27 mouse cellular contexts compared by ENCODE assay signal in the genomic region with DNA sequence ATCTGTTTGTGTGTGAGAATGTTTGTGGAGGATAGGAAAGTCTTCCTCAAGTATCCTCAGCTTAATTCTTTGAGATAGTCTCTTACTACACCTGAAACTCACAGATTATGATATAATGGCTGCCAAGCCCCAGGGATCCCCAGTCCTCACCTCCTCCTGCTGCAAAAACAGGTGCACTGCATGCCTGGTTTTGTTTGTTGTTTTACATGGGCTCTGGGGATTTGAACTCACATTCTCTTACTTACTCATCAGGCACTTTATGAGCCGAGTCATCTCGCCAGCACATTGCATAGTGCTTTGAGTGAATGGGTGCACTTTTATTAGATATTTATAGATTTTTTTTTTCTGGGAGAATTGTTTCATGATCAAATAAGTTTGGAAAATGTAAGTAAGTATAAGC.
"Had no signal": no experiment of that assay in that cellular context is flagged by ENCODE, and none has a peak within 500 bp of the region (broad histone marks: within the 10 kb centered on the region; RNA-seq: fewer than 3 reads in every experiment).

No protein-coding gene starts in this region.

- H3K27ac ChIP-seq: limb, embryonic 10.5 days; limb, embryonic 12.5 days; limb, embryonic 13.5 days; limb, embryonic 15.5 days; liver, embryonic 12.5 days; liver, embryonic 13.5 days; liver, embryonic 14.5 days; liver, embryonic 15.5 days; lung, embryonic 15.5 days; macrophage; midbrain, embryonic 10.5 days; midbrain, embryonic 12.5 days; midbrain, embryonic 13.5 days; midbrain, embryonic 15.5 days; neural tube, embryonic 12.5 days had no signal

- DNase-seq: left cerebral cortex, postnatal 4 days; liver, embryonic 13.5 days; liver, postnatal 0 days; lung, adult 18-20 months; lung, adult 2 months; lung, embryonic 14.5 days; lung, postnatal 10 days; lung, postnatal 14 days; lung, postnatal 36 days; lung, postnatal 4 days; midbrain, embryonic 14.5 days had no signal

- H3K27me3 ChIP-seq: limb, embryonic 12.5 days; limb, embryonic 13.5 days; limb, embryonic 15.5 days; liver, embryonic 12.5 days; liver, embryonic 13.5 days; liver, embryonic 15.5 days; lung, embryonic 15.5 days; megakaryocyte, embryonic 14.5 days; midbrain, embryonic 12.5 days; midbrain, embryonic 13.5 days; midbrain, embryonic 15.5 days; neural tube, embryonic 12.5 days had no signal

- H3K4me3 ChIP-seq: limb, embryonic 10.5 days; limb, embryonic 12.5 days; limb, embryonic 13.5 days; limb, embryonic 15.5 days; liver, embryonic 12.5 days; liver, embryonic 13.5 days; liver, embryonic 15.5 days; lung, embryonic 15.5 days; megakaryocyte, embryonic 14.5 days; midbrain, embryonic 10.5 days; midbrain, embryonic 12.5 days; midbrain, embryonic 13.5 days; midbrain, embryonic 15.5 days; myocyte; neural tube, embryonic 12.5 days had no signal

- H3K36me3 ChIP-seq: limb, embryonic 10.5 days; limb, embryonic 12.5 days; limb, embryonic 13.5 days; limb, embryonic 15.5 days; liver, embryonic 12.5 days; liver, embryonic 13.5 days; liver, embryonic 15.5 days; lung, embryonic 15.5 days; midbrain, embryonic 10.5 days; midbrain, embryonic 12.5 days; midbrain, embryonic 13.5 days; midbrain, embryonic 15.5 days; neural tube, embryonic 12.5 days had no signal
